Comparison of ENCODE assay signal across 15 mouse cellular contexts in genomic region chr6:88715378-88715781, GRCm38 (mm10). TPM values are rescaled to one million over a fixed set of nuclear protein-coding genes. Genes with fewer than 3 reads are reported as not detected.
DNase-seq lines count a peak whose midpoint lies in the region; ATAC-seq and TF ChIP-seq lines count a peak whose summit lies in the region.
"Had no signal": no experiment of that assay in that cellular context is flagged by ENCODE, and none has a peak within 500 bp of the region (broad histone marks: within the 10 kb centered on the region; RNA-seq: fewer than 3 reads in every experiment).

No protein-coding gene starts in this region.

- no peak overlapping the region for H3K4me2 ChIP-seq in heart, postnatal 0 days (ENCODE audit: low read depth, low read length)
- no peak overlapping the region for H3K4me2 ChIP-seq in heart, embryonic 12.5 days
- H3K4me2 ChIP-seq: embryonic facial prominence, embryonic 15.5 days; heart, embryonic 13.5 days; midbrain, embryonic 15.5 days; neural tube, embryonic 13.5 days had no signal

- no peak for TF ChIP-seq POLR2A in brain, embryonic 14.5 days (IDR thresholded peaks at IDR 0.05; ENCODE audit: borderline replicate concordance, extremely low read depth, insufficient read depth, insufficient read length, poor library complexity, severe bottlenecking)

- no peak overlapping the region for H3K9ac ChIP-seq in heart, postnatal 0 days (replicated peaks; ENCODE audit: low read depth, low read length)
- no peak overlapping the region for H3K9ac ChIP-seq in heart, embryonic 12.5 days
- H3K9ac ChIP-seq: embryonic facial prominence, embryonic 15.5 days; heart, embryonic 13.5 days; liver, embryonic 14.5 days; midbrain, embryonic 15.5 days; neural tube, embryonic 13.5 days had no signal

- H3K27ac ChIP-seq in heart, postnatal 0 days (ENCODE audit: low read depth): peak overlapping the region; percentile 56
- no peak overlapping the region for H3K27ac ChIP-seq in heart, embryonic 12.5 days (ENCODE audit: poor library complexity, severe bottlenecking)
- H3K27ac ChIP-seq: embryonic facial prominence, embryonic 15.5 days; heart, embryonic 13.5 days; liver, embryonic 14.5 days; midbrain, embryonic 15.5 days; neural tube, embryonic 13.5 days had no signal

- TF ChIP-seq CTCF in heart, postnatal 0 days (IDR thresholded peaks at IDR 0.05; ENCODE audit: low read depth): no peak
- no peak for TF ChIP-seq CTCF in brain, embryonic 14.5 days (IDR thresholded peaks at IDR 0.05; ENCODE audit: borderline replicate concordance, extremely low read depth, insufficient read depth, insufficient read length)

- H3K36me3 ChIP-seq in heart, postnatal 0 days (replicated peaks; ENCODE audit: control insufficient read depth, insufficient read depth, low read length): no peaks in the 10 kb centered on the region
- H3K36me3 ChIP-seq in heart, embryonic 12.5 days: no peaks in the 10 kb centered on the region
- H3K36me3 ChIP-seq: embryonic facial prominence, embryonic 15.5 days; heart, embryonic 13.5 days; midbrain, embryonic 15.5 days; neural tube, embryonic 13.5 days had no signal

- no peaks in the 10 kb centered on the region for H3K27me3 ChIP-seq in heart, postnatal 0 days (ENCODE audit: control insufficient read depth, insufficient read depth, low read length)
- no peaks in the 10 kb centered on the region; the same call in 1 of the 2 replicates for H3K27me3 ChIP-seq in heart, embryonic 12.5 days (replicated peaks)
- H3K27me3 ChIP-seq: embryonic facial prominence, embryonic 15.5 days; heart, embryonic 13.5 days; midbrain, embryonic 15.5 days; neural tube, embryonic 13.5 days had no signal

- no peak for ATAC-seq in heart, postnatal 0 days (ENCODE audit: insufficient read depth, low read depth)
- no peak for ATAC-seq in heart, embryonic 12.5 days (ENCODE audit: insufficient number of reproducible peaks, low FRiP score)
- ATAC-seq: midbrain, embryonic 15.5 days had no signal

- H3K4me3 ChIP-seq in heart, postnatal 0 days (ENCODE audit: low read depth, low read length): no peak overlapping the region
- no peak overlapping the region for H3K4me3 ChIP-seq in heart, embryonic 12.5 days
- H3K4me3 ChIP-seq: embryonic facial prominence, embryonic 15.5 days; heart, embryonic 13.5 days; midbrain, embryonic 15.5 days; neural tube, embryonic 13.5 days had no signal

- no peak for TF ChIP-seq EP300 in heart, postnatal 0 days (IDR thresholded peaks at IDR 0.05; ENCODE audit: low read depth)

- H3K4me1 ChIP-seq in heart, postnatal 0 days (ENCODE audit: control insufficient read depth, insufficient read depth): peaks cover 6% of the 10 kb centered on the region; the same call in 1 of the 2 replicates
- no peaks in the 10 kb centered on the region for H3K4me1 ChIP-seq in heart, embryonic 12.5 days (replicated peaks)
- H3K4me1 ChIP-seq: embryonic facial prominence, embryonic 15.5 days; heart, embryonic 13.5 days; midbrain, embryonic 15.5 days had no signal

- no peak for DNase-seq in heart, postnatal 0 days (ENCODE audit: low spot score)
- peak; percentile 90 for DNase-seq in A20 (ENCODE audit: low read depth, low spot score)
- peak; percentile 92 for DNase-seq in brain, embryonic 14.5 days (ENCODE audit: low read depth)
- peak; percentile 75 for DNase-seq in kidney, adult 9 months
- no peak for DNase-seq in urinary bladder, postnatal 4 days (ENCODE audit: low spot score in 2 of 2)
- DNase-seq in heart, postnatal 4 days: no peak
- no peak for DNase-seq in cerebellum, postnatal 4 days (ENCODE audit: low spot score in 2 of 2)
- DNase-seq: cerebellum, adult 9-11 months; left cerebral cortex, postnatal 4 days had no signal

- 78% methylated on average over 9 of the region's 9 CpGs for WGBS in heart, postnatal 0 days
- 78% methylated on average over 9 of the region's 9 CpGs for WGBS in heart, embryonic 12.5 days

- no peaks in the 10 kb centered on the region for H3K9me3 ChIP-seq in heart, postnatal 0 days (replicated peaks; ENCODE audit: control insufficient read depth, low read length)
- no peaks in the 10 kb centered on the region for H3K9me3 ChIP-seq in heart, embryonic 12.5 days (replicated peaks)
- H3K9me3 ChIP-seq: embryonic facial prominence, embryonic 15.5 days; heart, embryonic 13.5 days; midbrain, embryonic 15.5 days; neural tube, embryonic 13.5 days had no signal

RNA-seq across cellular contexts. Expression of gene Mgll, which starts 8.8 kb away (rescaled TPM):
- 147 and 162 TPM in 2 replicates for total RNA-seq in heart, postnatal 0 days (2014; rRNA removed; ENCODE audit: low replicate concordance)
- polyA plus RNA-seq in heart, postnatal 0 days (2015; fragmentation: Nextera tagmentation; extraction: Ambion mirVana): 122 and 134 TPM in 2 replicates
- 9.2 and 9.7 TPM in 2 replicates for polyA plus RNA-seq in heart, embryonic 12.5 days (2016; fragmentation: Nextera tagmentation; extraction: Ambion mirVana)
- polyA plus RNA-seq in brain, embryonic 14.5 days (2012; rRNA removed): 8.1 and 8.8 TPM in 2 replicates
- 100 to 1,000 TPM; 132 to 138 TPM for total RNA-seq in heart, postnatal 4 days (2021)

Comparison
In these comparisons a context has a peak if more than half of its experiments do, and no peak if none do; other contexts are left out.
1. RNA of gene Mgll, which starts 8.8 kb away (polyA plus RNA-seq): 122 to 134 TPM in heart, postnatal 0 days; 9.2 to 9.7 TPM in heart, embryonic 12.5 days and 8.1 to 8.8 TPM in brain, embryonic 14.5 days; every median in the first group is over 10 times any median in the second.
2. DNase-seq: peak in A20 (single experiment), brain, embryonic 14.5 days (single experiment) and kidney, adult 9 months (single experiment); none in heart, postnatal 0 days (single experiment), urinary bladder, postnatal 4 days (0 of 2), heart, postnatal 4 days (single experiment) and cerebellum, postnatal 4 days (0 of 2).